Mouse (Mus musculus) E14TG2a.4 (cell line): ENCODE data around the gene Dnah9.

Source experiments
- CTCF ChIP-seq: conservative IDR thresholded peaks from 2 replicates; pipeline ENCODE4 v1.5.1; 2014; ENCODE audit warnings: low read length
- NANOG ChIP-seq: IDR thresholded peaks from 2 replicates; pipeline ENCODE4 v1.6.1; 2014; ENCODE audit warnings: borderline replicate concordance, low read length, mixed read lengths
- POU5F1 ChIP-seq: IDR thresholded peaks from 2 replicates; pipeline ENCODE4 v1.6.1; 2014; ENCODE audit warnings: low read length, borderline replicate concordance

DNA sequence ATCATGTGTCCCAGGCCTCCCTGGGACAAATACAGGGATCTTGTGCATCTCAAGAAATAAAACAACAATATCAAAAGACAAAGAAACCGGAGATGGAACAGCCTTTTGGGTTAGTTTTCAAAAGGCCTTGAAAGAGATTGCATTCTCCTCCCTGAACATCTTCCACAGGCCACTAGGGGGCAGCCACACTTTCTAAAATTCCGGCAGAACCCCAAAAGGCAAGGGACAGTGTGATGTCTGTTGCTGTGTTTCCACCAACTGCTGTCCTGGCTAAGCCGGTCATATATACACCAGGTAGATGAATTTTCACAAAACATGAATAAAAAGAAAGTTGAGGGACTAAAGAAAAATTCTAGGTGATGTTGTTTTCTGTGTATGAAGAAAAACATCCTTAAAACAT is 46.3 kb downstream of the Dnah9 start:
- TF ChIP-seq POU5F1 (no peak), CTCF (peak; percentile 68), NANOG (no peak)
